Mouse (Mus musculus): ENCODE measurements at regions not wholly inside any gene's neighbourhood (a gene's known extent, or its start where the extent isn't known, plus 50 kb on each side); places are given as distances from the start of the nearest gene placed in this dataset.

- TF ChIP-seq ZNF384 (IDR thresholded peaks at IDR 0.05; ENCODE audit: low read depth, low read length) (no peak), ZC3H11A (IDR thresholded peaks at IDR 0.05; ENCODE audit: borderline replicate concordance, low read depth, low read length) (no peak)
Observed at GRCm38 (mm10) chr4:12571881-12572280, 400.1 kb upstream of the Fam92a start.

All from ES-E14 (cell line).